Comparison of ENCODE assay signal across 27 mouse cellular contexts in the genomic region with DNA sequence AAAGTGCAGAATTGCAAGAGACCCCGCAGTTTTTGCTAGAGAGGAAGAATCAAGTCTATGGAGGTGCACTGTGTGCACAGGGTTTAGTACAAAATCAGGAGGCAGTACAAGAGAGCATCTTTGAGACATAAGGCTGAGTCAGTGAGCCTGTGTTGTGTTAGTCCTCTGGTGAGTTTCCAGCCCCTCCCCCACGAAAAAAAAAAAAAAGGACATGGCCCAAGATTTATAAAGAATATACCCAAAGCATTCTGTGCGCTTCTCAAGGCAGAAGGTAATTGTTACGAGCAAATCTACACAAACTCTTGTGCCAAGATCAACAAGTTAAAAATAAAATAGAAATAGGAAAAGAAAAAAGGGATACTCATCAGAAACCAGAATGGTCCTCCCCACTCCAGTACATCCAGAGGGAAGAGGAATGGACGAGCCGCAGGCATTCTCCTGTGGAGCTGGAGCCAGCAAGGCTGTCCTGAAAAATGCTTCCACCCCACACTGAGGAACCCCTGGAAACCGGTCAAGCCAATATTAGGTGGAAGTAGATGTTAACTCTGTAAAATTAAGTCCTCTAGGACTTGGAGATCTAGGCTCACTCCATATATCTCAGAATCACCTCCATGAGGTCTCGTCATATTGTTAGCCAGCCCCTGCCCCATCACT.
"Had no signal": no experiment of that assay in that cellular context is flagged by ENCODE, and none has a peak within 500 bp of the region (broad histone marks: within the 10 kb centered on the region; RNA-seq: fewer than 3 reads in every experiment).

No protein-coding gene starts in this region.

- H3K27ac ChIP-seq: gastrocnemius, adult 2 months; heart, adult 2 months; heart, embryonic 13.5 days; heart, embryonic 15.5 days; hindbrain, embryonic 10.5 days; hindbrain, embryonic 12.5 days; hindbrain, embryonic 14.5 days; intestine, embryonic 15.5 days; left cerebral cortex, adult 2 months; limb, embryonic 10.5 days; limb, embryonic 12.5 days; liver, embryonic 13.5 days had no signal

- ATAC-seq: hindbrain, embryonic 16.5 days; inflammation-experienced regulatory T-cells, adult 6 months; intestine, embryonic 15.5 days; intestine, postnatal 0 days had no signal

- H3K36me3 ChIP-seq: heart, embryonic 13.5 days; heart, embryonic 15.5 days; hindbrain, embryonic 10.5 days; hindbrain, embryonic 12.5 days; intestine, embryonic 15.5 days; limb, embryonic 10.5 days; limb, embryonic 12.5 days; liver, embryonic 13.5 days had no signal

- H3K27me3 ChIP-seq: heart, embryonic 13.5 days; heart, embryonic 15.5 days; intestine, embryonic 15.5 days had no signal

- H3K4me2 ChIP-seq: heart, embryonic 11.5 days; heart, embryonic 13.5 days; heart, embryonic 15.5 days; hindbrain, embryonic 12.5 days; hindbrain, embryonic 14.5 days; intestine, embryonic 15.5 days; limb, embryonic 12.5 days; liver, embryonic 11.5 days; liver, embryonic 13.5 days had no signal

- H3K9ac ChIP-seq: heart, embryonic 13.5 days; heart, embryonic 15.5 days; hindbrain, embryonic 12.5 days; hindbrain, embryonic 14.5 days; intestine, embryonic 15.5 days; limb, embryonic 12.5 days; liver, embryonic 13.5 days had no signal

- DNase-seq: gastrocnemius, adult 2 months; gastrocnemius, postnatal 10 days; gastrocnemius, postnatal 25 days; heart, adult 2 months; heart, postnatal 14 days; heart, postnatal 4 days; kidney, adult 18-20 months; kidney, adult 8-10 months; kidney, postnatal 10 days; kidney, postnatal 25 days; layer of hippocampus, adult 9-11 months; liver; liver, embryonic 13.5 days had no signal

- H3K4me1 ChIP-seq: intestine, embryonic 15.5 days; liver, embryonic 13.5 days had no signal

- H3K9me3 ChIP-seq: heart, embryonic 15.5 days; hindbrain, embryonic 12.5 days; intestine, embryonic 15.5 days; liver, embryonic 13.5 days had no signal

- H3K4me3 ChIP-seq: gastrocnemius, adult 2 months; heart, adult 2 months; heart, embryonic 13.5 days; heart, embryonic 15.5 days; hindbrain, embryonic 10.5 days; hindbrain, embryonic 12.5 days; intestine, embryonic 15.5 days; left cerebral cortex, adult 2 months; limb, embryonic 10.5 days; limb, embryonic 12.5 days; liver, embryonic 13.5 days had no signal
